Mouse (Mus musculus): Measurements from ENCODE around the gene Tmprss11d.
"Not testable (repeated sequence)": the region's sequence is repeated elsewhere in the genome, so short reads cannot be mapped to it uniquely, and the experiment has no call there.

Tmprss11d gene

DNA sequence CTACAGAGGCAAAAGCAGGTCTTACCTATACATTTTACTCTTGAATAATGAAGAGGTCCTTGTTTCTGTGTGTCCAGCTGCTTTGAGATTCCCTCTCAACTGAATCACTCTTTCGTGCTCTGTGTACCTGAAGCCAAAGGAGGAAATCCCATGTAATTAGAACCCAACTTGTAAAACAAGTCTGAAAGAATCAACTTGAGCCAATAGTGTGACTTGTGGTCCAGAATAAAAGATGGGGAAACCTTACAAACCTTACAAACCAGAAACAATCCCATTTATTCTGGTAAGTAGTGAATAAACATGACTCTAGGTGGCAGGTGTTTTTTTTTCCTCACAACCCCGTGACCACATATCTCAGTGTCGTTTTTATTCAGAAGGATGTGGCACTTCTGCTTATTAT is at the start of gene Tmprss11d:
Gene Tmprss11d, minus strand, starts transcription at position 101 of the 400 bp plus-strand sequence.
- DNase-seq = no peak

DNA sequence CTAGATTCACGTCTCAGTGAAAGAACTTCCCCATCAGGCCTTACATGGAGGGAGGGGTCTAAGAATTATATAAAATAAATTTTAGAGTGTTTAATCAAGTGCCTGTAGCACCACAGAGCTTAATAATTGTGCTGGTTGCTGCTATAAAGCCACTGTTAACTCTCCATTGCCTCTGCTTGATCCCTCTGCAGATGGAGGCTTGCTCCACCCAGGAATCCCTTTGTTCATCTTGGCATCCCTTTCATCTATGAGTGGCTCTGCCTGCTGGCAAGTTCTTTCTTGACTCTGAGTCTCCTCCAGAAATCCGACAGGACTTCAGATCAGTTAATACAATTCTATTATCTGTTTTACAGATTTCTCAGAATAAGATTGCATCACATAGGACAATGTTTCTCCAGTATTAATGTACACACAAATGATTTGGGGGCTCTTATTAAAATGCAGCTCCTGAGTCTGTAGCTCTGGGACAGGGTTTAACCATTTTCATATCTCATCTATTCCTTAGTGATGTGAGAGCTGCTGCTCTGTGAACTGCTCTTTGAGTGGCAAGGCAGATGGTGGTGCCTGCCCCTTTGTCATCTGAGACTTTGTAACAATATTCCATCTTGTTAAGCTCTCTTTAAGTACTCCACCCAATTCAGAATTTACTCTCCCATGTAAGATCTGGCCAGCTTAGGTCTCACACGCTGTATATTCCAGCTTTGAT is 48.3 kb upstream of the Tmprss11d start:
- DNase-seq = no peak

DNA sequence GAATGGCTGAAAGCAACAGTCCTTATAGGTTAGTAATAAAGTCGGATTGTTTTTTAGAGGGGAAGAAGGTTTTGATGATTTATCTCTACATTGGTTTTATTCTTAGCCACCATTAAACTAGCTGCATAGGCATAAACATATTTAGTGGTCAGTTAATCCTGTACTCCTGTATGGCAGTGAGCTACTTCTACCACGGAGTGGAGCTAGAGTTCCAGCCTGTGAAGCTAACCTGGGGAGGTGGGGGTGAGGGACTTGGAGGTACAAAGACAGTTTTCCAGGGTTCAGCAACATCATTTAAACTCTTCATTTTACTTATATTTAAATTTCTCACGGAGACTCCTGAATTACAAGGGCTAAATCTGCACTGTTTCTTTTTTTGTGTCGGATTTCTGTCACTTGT is 46.3 kb upstream of the Tmprss11d start:
- DNase-seq = no peak

DNA sequence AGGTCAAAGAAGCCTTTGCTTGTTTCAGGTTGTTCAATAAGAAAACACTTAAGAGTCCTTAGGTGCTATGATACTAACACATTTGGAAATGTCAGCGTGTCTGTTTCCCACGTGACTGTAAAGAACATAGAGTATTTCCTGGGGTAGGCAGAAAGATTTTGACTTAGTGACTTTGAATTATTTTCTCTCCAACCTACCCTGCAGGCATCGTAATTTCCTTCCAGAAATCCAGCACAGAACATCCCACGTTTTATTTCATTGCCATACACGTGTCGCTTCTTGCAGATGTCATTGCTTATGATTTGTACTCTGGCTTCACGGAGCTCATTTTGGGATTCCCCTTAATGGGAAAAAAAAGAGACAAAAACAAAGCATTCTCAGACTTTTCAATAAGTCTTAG is 41.1 kb upstream of the Tmprss11d start:
- no peak for DNase-seq

DNA sequence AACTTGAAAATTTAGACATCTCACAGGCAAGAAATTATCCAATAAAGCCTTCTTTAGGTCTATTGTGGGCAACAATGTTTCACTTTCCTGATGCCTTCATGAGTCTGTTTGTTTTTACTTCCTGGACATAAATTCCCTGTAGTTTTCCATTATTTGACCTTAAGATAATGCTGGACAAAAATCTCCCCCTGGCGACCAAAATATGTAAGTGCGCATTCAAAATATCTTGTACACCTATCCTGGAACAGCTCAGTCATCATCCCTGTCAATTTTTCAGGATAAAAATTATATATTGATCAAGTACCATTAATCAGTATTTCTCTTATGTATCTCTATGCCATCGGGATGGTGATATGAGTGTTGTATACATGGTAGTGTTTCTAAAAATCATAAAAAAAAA is 37.6 kb upstream of the Tmprss11d start:
- no peak for DNase-seq

DNA sequence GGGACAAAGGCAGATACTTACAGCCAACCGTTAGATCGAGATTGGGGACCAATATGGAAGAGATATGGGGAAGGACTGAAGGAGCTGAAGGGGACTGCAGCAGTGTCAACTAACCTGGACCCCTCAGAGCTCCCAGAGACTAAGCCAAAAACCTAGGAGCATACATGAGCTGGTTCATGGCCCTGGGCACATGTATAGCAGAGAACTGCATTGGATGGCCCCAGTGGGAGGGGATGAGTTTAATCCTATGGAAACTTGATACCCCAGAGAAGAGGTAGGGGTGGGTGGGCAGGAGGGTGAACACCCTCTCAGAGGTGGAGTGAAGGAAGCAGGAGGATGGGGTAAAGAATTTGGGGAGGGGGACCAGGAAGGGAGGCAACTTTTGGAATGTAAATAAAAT is 34.7 kb upstream of the Tmprss11d start:
- DNase-seq = no peak

DNA sequence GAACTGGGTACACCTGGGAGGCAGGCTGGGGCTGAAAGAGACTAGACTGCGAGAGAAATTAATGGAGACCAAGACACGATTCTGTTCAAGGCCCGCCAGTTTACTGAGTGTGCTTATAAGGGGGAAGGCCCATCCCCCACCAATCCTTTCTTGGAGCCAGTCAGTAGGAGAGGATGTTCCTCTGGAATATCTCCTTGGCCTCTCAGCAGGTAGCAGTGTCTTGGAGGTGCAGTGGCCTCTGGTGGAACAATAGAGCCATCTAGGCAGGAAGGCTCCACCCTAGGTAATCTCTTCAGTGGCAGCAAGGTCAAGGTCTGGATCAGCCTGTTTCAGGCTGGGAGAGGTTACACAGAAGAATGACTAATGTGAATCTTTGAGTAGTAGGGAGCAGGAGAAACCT is 34.0 kb upstream of the Tmprss11d start:
- no peak for DNase-seq

DNA sequence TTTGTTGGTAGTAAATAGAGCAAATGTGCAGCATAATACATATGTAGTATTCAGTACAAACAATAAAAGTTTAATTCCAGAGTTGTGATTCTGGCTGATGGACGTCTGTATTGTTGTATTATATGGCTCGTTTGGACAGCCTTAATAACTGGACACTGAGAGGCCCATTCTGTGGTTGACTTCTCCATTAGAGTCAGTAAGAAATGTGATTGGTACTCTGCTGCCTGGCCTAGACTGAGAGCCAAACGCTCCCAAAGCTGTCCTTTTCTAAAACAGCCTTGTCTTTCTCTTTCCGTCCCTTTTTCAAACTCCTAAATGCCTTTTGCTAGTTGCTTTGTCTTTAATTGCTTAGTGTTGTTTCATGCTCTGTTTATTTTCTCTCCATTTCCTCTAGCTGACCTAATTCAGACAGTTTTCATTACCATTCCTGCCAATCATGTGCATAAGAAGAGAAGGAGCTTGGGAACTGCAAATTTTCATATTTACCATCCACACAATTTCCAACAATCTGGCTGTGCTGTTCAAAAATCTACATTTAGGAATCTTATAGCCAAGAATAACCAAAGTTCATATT is 13.7 kb downstream of the Tmprss11d start:
- DNase-seq = no peak

DNA sequence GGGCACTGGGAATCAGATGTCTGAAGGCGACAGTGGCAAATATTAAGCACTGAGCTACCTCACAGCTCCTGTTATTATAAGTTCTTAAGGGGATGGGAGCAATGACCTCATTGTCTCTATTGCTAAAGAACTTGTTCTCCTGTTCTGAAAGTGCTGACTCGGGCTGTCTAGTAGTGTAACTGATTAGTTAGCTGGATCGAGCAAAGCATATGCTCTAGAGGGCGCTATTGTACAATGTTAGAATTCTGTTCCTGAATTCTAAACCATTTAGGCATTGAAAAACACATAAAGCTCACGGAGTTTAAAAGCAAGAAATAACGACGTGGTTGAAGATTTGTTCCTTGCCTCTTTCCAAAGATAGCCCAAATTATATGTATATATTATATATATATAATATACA is 20.3 kb downstream of the Tmprss11d start:
- no peak for DNase-seq

DNA sequence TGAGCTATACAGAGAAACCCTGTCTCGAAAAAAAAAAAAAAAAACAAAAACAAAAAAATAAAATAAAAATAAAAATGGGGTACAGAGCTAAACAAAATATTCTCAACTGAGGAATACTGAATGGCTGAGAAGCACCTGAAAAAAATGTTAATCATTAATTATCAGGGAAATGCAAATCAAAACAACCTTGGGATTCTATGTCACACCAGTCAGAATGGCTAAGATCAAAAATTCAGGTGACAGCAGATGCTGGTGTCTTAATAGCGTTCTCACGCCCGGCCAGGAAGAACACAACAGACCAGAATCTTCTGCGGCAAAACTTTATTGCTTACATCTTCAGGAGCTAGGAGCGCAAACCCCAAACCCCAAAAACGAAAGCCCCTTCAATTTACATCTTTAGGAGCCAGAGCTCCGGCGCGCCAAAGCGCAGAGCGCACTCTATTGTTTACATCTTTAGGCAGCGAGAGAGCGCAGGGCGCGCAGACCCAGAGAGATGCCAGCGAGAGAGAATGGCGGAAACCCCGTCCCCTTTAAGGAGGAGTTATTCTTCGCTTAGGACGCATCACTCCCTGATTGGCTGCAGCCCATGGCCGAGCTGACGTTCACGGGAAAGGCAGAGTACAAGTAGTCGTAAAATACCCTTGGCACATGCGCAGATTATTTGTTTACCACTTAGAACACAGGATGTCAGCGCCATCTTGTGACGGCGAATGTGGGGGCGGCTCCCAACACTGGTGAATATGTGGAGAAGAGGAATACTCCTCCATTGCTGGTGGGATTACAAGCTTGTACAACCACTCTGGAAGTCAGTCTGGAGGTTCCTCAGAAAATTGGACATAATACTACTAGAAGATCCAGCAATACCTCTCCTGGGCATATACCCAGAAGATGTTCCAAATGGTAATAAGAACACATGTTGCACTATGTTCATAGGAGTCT is 54.9 kb downstream of the Tmprss11d start:
- not testable (repeated sequence) for DNase-seq

DNA sequence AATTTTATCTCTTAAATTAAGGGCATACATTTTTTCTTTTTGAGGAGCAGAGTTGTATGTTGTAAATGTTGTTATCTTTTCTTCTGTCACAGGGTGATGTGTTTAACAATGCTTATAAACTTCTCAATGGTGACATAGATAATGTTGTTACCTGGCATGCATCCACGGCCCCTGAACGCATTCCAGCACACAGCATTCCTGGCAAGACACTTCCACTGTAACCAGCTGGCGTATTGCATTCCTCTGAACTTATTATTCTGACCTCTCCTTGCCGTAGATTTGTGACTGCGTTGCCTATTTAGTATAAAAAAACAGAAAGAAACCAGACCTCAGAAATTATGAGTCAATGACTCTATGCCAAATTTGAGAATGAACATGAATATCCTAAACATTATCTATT is 67.1 kb downstream of the Tmprss11d start:
- no peak for DNase-seq

DNA sequence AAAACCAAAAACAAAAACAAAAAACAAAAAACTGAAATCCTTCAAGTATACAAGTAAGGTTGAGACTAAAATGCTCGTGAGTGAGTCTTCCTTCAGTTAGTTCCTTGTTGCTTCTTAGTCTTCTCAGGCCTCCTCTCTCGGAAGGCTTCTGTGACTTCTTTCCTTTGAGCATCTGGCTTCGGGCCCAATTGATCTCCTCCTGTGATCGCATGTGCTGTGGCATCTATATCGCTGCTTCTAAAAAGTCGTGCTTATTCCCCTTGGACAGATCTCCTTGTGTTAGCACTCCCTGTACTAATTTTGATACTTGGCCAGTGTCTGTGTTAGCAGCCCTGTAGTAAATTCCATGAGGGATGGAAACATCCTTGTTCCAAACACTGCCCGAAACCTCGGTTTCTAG is 69.3 kb downstream of the Tmprss11d start:
- no peak for DNase-seq

DNA sequence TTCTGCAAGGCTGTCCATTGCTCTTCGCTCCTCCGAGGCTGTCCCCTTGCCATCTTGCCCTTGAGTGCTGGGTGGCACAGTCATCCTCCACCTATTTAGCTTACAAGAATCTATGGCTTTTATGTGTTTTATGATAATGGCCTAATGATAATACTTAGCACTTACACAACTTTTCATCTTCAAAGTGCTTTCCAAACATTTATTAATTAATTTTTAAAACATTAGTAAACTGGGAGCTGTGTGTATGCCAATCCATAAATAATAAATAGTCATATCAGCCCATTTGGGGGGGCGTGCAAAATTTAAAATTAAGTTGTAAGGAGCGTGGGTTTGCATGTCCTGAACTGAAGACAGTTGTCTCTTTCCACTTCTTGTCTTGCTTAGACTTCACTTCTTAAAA is 84.0 kb downstream of the Tmprss11d start, which contains the start of gene Tmprss11c:
Gene Tmprss11c, minus strand, starts transcription at position 101 of the 400 bp plus-strand sequence.
- DNase-seq = no peak
